Mouse (Mus musculus): Measurements from ENCODE around the gene Siva1.

GRCm38 (mm10) chr12:112597618-112598017 is 46.9 kb upstream of the Siva1 start:
- TF ChIP-seq POLR2A (IDR thresholded peaks at IDR 0.05; ENCODE audit: borderline replicate concordance, extremely low read depth, low read depth, low read length) (no peak), CTCF (IDR thresholded peaks at IDR 0.05; ENCODE audit: insufficient read depth, low read length) (no peak)
